Mouse (Mus musculus) 416B (cell line): ENCODE measurements around the gene Asb3.

Source experiments
- DNase-seq: peaks from one replicate; pipeline ENCODE4 v3.0.0; 2011; ENCODE audit warnings: low read depth

Asb3 gene

GRCm38 (mm10) chr11:30885171-30885871 lies at the start of gene Asb3, which contains the start of gene Gpr75:
Gene Asb3 (plus strand): TSS chr11:30885416.
Gene Gpr75 (plus strand): TSS chr11:30885358.
- no peak for DNase-seq

DNA sequence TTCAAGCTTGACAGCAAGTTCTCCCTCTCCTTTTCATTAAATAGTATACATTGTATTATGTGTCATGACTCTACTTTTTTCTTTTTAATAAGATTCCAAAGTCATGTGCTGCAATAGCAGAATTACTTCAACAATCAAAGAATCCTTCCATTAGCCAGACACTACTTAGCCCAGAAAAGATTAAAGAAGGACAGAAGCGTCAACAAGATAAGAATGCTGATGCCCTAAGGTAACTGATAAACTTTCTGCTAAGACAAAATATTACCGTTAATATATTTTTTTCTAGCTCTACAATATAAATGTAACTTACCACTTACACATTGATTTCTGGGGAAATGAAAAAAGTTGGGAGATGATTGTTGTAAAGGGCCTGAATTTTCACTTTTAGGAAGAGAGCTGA lies 46.4 kb upstream of the Asb3 start:
- no peak for DNase-seq

- no peak for DNase-seq
These were observed 40.9 kb upstream of the Asb3 start for GRCm38 (mm10) chr11:30844355-30844754.

DNA sequence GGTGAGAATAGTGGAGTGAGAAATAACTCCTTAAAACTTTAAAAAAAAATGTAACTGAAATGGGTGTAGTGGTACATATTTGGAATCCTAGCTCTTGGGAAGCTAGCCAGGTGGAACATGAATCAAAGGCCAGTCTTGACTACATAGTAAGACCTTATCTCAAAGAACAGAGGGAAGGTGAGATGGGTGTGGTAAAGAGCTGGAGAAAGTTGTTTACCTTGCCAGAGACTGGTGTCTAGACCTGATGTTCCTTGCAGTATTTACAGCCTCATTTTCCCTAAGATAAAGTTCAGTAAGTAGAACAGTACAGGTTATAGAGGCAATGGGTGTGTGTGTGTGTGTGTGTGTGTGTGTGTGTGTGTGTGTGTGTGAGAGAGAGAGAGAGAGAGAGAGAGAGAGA lies 12.8 kb upstream of the Asb3 start:
- no peak for DNase-seq

DNA sequence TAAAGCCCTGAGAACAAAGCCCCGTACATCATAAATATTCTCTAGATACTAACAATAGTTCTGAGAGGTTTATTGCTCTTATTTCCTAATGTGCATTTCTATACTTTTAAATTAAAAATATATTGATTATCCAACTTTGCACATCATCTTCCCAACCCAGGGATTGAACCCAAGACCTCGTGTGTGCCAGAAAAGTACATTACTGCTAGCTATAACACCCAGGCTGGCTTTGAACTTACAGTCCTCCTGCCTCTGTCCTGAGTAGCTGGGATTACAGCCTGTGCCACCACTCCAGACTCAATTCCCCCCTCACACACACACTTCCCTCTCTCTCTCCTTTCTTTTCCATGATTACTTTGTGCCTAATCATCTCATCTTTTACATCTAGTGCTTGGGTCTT lies 2.9 kb downstream of the Asb3 start:
- no peak for DNase-seq

- no peak for DNase-seq
These were observed 11.0 kb downstream of the Asb3 start for GRCm38 (mm10) chr11:30896201-30896600.

GRCm38 (mm10) chr11:30899312-30899711 lies 14.1 kb downstream of the Asb3 start:
- DNase-seq: no peak

GRCm38 (mm10) chr11:30912311-30912710 lies 27.1 kb downstream of the Asb3 start:
- DNase-seq: no peak

DNA sequence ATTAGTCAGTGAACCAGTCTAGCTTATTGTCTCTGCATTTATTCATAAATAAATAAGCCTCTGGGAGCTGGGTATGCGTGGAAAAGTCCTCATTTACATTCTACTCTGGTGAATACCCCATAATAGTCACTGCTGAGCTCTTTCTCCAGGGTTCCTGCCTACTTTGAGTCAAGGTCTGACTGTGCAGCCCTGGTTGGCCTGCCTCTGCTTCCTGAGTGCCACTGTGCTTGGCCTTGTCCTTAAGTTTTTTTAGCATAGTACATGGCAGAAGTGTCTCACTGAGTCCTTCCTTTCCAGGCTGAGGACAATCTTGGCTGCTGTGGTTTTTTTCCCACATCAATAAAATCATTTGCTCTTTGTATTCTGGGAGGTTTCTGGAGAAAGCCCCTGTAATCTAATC lies 35.4 kb downstream of the Asb3 start:
- DNase-seq: no peak

DNA sequence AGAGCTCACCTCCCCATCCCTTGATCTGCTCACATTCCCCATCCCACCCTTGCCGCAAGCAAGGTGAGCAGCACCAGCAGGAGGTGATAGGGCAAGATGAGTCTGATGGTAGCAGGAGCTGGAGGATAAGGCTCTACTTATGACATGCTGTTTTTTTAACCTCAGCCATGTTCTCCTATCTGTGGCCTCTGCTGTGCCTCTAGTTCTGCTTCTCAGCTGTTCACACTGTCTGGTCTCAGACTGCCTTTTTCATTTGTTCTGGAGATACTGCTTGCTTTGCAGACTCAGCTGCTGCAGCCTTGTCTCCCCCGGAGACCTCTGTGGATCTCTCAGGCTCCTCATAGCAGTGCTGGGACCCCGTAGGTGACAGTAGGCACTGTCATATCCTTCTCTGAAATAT lies 38.1 kb downstream of the Asb3 start:
- DNase-seq: no peak

DNA sequence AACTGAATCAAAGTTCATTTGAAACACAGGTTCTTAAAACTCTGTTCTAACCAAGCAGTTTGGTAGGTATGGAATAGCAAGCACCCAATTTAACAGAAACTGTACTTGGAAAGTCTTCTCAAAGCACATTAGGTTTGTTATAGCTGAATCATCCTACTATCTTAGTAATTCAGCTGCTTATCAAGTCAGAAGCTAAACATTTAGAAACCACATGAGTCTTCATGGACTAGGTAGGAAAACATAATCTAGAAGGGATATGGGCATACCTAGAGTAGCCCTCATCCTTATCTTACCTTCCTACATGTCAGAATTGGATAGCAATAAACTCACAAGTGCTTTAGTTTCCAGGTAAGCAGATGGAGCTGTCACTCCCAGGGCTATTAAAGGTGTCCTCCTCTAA lies 42.9 kb downstream of the Asb3 start:
- DNase-seq: no peak

DNA sequence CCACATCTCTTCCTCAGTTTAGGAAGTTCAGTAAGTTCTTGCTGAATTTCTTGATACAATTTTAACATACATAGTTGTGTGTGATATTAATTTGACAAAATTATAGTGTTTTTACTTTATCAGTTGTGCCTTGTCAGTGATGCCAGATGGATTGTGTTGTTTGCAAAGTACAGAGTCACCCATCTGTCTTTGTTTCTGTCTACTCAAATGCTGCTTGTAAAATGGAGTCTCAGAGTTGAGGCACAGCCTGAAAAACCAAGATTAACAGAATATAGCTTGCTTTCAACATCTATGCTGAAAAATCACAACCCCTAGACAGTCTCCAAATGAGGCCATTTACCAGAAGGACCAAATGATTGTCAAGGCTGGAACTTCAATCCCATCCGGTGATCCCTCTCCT lies 43.3 kb downstream of the Asb3 start:
- no peak for DNase-seq

GRCm38 (mm10) chr11:30943522-30943921 lies 58.3 kb downstream of the Asb3 start:
- no peak for DNase-seq

DNA sequence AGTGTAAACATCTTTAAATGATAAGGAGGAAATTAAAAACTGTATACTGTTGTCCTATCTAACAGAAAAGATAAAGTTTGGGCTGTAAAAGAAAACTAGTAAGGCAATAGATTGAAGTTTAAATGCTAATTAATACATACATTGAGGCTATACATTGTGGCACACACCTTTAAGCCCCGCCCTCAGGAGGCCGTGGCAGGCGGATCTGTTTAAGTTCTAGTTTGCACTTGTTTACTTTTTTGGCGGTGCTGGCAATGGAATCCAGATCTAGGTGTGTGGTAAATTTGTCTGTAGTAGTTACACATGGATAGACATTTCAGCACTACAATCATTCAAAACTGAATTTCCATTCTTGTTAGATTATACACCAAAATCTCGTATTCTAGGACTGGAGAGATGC lies 67.6 kb downstream of the Asb3 start:
- DNase-seq: peak; percentile 24

GRCm38 (mm10) chr11:30953469-30954154 lies 68.4 kb downstream of the Asb3 start:
- peak; percentile 64 for DNase-seq

DNA sequence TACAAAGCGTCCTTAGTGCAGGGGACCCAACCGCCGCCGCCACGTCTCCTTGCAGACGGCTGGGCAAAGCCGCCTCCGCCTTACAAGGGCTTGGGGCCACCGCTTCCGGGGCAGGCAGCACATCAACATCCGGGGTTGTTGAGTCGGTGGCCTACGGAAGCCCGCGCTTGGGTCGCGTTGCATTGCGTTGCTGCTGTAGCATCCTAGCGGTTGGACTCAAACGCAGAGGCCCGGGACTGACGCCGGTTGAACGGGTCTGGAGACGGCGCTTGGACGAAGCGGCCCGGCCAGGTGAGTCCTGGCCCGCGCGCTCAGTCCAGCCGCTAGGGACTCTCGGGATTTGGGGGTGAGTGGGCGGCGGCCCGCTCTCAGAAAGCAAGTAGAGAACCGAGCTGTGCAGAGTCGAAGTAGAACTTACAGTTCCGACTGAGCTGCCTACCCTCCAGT lies 69.1 kb downstream of the Asb3 start, which contains the start of gene Erlec1:
Erlec1 (minus strand) TSS at position 57 of the 447 bp plus-strand sequence.
- DNase-seq: peak; percentile 90

GRCm38 (mm10) chr11:30985237-30985636 lies 100.0 kb downstream of the Asb3 start:
- peak; percentile 18 for DNase-seq

DNA sequence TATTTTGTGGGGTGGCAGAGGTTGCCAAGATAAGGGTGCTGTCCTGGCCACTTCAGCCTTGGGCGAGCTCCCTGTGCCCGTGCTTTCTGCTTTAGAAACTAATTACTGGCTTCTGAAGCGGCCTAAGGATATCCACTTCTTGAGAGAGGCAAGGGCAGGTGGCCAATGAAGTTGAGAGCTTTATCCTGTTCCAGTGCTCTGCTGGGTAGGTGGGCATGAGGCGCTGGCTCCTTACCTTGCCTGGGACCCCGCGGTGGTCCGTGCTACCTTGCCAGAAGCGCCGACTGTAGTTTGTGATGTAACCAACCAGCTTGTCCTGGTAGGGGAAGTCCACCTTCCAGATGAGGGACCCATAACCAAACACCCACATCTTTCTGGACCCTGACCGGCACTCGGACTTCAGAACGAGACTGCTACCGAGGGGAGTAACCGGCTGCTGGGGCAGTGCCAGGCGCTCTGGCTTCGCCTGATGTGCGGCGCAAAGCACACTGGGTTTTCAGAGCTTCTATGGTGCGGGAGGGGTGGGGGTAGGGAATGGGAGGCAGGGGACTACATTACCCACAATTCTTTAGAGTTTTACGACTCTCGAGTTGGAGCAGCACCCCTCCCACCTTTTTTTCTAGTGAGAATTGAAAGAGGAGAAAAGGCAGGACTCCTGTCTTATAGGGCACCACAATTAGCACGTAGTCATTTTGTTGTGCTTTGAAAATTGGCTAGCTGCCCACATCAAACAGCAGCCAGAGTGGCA lies 100.8 kb downstream of the Asb3 start, which contains the start of gene Chac2:
Chac2 (minus strand) TSS at position 474 of the 748 bp plus-strand sequence.
- DNase-seq: peak; percentile 98

- no peak for DNase-seq
These were observed 101.4 kb downstream of the Asb3 start for GRCm38 (mm10) chr11:30986625-30987017.

DNA sequence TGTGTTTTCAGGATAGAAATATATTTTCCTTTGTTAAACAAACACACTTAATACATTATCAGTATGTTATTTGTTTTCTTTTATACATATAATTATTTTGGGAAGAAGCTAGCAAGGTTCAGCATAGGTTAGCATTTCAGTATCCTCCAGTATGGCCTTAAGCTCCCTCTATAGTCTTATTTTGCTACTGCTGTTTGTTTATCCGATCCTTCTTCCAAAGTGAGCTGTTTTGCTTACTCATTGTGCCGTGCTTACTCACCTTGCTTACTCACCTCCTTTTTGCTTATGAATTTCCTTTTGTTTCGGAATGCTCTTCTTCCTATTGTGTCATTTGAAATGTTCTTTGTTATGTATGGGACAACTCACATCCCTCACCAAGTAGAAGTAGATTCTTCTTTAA lies 111.5 kb downstream of the Asb3 start:
- DNase-seq: peak; percentile 35

GRCm38 (mm10) chr11:30998199-30998598 lies 113.0 kb downstream of the Asb3 start:
- no peak for DNase-seq

DNA sequence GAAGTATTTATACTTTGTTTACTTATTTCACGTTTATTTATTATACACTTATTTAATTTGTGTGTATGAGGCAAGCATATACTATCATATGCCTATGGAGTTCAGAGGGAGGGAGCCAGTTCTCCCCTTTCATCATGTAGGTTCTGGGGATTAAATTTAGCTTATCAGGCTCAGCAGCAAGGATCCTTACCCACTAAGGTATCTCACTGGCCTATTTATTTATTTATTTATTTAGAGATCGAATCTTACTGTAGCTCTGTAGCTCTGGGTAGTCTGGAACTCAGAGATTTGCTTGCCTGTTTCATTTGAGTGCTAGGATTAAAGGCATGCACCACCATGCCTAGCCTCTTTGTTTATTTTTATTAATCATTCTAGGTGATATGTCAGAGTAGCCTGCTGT lies 113.5 kb downstream of the Asb3 start:
- no peak for DNase-seq

- peak; percentile 36 for DNase-seq
These were observed 114.8 kb downstream of the Asb3 start for GRCm38 (mm10) chr11:31000028-31000427.
